Mouse (Mus musculus): Measurements from ENCODE around the gene Nfrkb.

The Nfrkb gene

DNA sequence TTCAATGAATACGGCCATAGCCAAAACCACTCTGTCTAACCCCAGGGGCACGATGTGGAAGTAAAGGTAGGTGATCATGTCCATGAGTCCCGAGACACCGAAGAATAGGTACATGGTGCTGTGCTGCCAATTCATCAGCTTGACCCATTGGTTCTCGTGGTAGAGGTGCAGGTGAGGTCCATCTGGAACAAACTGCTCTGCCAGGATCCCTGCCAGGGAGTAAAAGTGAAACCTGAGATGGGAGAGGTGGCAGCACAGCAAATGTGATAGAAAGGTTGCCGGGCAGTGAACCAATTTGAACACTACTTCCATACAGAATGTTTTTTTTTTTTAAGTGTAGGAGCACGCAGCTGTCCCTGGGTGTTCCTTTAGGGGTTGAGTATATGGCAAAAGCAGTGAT, 43.0 kb downstream of the Nfrkb start:
- no peak for DNase-seq (ENCODE audit: low spot score)

DNA sequence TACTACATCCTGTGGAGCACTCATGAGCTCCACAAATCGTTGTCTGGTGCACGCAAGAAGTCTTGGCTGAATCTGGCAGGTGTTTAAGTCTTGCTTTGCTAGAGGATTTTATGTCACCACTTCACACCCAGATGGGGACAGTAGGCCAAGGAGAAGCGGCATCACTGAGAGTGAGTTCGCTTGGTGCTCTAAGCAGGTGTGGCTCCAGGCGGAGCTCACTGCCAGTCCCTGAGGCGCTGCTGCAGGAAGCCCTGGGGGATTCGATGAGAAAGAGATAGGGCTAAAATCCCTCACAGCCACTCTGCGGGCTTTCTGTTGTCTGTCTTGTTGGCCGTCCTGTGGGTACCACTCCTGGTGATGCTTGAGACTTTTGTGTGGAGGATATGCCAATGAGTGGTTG, 44.0 kb downstream of the Nfrkb start:
- DNase-seq (ENCODE audit: low spot score): no peak

DNA sequence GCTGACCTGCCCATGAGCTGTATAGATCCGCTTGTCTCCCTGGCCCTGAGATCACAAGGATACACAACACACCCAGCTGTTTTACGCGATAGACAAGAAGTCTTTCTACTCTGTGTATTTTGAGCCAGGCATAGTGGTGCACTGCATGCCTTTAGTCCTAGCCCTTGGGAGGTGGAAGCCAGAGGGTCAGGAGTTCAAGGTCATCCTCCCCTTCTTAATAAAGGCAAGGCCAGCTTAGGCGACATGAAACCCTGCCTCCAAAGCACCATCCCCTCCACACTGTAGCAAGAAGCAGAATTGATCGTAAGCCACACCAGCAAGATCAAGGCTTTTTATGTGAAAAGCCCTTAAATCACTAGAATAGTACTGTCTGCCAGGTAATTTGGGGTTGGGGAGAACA, 45.8 kb downstream of the Nfrkb start:
- no peak for DNase-seq (ENCODE audit: low spot score)

DNA sequence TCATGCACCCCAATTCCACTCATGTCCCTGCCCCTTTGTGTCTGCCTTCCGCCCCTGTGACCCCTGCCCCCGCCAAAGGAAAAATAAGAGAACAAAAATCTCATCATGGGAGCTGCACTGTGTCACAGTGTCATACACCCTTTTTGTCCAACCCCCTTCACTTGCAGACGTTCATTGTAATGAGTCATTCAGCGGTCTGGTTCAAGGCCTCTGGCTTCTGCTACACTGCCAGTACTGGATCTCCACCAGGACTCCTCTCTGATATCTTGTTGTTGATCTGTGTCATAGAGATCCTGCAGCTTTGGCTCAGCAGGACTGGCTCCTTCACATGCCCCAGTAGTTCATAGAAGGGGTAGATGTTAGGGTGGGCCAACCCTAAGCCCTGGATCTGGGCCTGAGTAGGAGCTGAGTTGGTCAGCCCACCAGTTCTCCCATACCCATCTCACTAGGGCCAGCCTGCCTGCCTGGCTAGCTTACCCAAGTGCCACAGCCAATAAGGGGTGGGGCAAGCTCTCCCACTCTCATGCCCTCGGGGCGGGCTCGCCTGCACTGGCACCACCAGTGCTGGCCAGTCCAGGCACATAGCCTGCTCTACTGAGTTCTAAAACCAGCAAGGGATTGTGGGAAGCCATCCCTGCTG, 46.5 kb downstream of the Nfrkb start:
- no peak for DNase-seq (ENCODE audit: low spot score)

DNA sequence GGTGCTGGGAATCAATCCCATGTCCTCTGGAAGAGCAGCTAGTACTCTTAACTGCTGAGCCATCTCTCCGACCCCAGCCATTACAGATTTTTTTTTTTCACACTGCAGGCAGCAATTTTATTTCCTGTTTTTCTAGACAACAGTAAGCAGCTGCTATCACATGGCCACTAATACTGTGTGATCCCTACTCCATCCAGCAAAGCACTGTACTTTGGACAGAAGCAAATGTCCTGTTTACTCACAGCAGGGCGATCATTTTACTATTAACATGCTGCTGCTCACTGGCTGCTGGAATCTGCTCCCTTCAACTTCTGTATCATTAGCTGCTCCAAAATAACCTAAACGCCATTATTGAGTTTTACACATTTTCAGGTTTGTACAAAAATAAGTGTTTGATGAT, 47.4 kb downstream of the Nfrkb start:
- DNase-seq (ENCODE audit: low spot score): no peak

DNA sequence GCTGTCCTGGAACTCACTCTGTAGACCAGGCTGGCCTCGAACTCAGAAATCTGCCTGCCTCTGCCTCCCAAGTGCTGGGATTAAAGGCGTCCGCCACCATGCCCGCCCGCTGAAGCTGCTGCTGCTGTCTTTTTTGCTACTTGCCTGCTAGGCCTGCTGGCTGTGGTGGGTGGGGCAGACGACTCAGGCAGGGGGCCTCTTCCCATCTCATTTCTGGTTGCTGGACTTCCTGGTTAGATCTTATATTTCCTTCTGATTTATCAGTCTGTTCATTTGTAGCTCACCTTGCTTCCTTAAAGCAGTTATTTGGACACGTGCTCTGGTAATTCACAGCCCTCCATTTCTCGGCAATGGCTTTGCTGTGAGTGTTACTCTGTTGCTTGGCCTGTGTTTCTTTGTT, 49.4 kb downstream of the Nfrkb start:
- DNase-seq (ENCODE audit: low spot score): no peak

DNA sequence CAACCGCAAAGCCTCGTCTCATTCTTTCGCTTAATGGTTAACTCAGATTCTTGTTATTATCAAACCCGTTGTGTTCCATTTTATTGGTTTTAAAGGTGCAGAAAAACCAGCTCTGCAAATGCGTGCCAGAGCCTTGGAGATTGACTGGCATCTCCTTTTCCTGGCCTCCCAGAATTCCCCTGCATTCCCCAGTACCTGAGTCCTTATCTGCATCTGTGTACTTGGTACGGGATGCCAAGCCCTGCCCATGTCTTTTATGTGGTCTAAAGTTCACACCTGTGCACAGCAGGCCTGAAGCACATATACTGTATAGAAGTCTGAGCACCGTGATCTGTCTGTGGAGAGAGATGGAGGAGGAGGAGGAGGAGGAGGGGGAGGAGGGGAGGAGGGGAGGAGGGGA, 51.9 kb downstream of the Nfrkb start:
- no peak for DNase-seq (ENCODE audit: low spot score)

DNA sequence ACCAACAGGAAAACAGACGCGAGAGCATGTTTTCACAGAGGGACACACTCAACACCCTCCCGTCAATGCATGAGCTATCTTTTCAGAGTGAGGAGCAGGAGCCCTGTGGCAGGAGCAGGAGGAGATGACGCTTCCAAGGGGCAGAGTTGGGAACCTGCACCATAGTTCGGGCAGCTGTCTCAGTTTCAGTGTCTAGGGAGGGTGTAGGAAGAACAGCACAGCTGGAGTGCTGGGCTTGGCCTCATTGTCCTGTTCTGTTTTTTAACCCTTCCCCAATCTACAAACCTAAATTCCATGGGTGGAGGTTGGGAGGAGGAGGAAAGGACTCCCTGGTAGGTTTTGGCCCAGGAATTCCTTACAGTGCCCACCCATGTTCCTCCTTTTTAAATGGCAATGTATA, 52.8 kb downstream of the Nfrkb start:
- no peak for DNase-seq (ENCODE audit: low spot score)

DNA sequence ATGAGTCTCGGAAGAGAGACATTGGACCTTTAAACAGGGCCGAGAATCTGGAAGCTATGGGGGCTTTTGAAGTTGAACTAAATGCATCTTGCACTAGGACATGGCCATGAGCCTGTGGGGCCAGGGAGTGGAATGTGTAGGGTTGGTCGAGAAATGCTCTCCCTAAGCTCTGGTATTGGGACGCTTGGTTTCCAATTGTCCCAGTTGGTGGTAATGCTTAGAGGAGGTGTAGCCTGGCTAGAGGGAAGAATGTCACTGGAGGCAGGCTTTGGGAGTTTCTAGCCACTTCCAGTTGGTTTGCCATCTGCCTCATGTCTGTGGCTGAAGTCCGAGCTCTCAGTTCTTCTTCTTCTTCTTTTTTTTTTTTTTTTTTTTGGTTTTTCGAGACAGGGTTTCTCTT, 53.3 kb downstream of the Nfrkb start:
- no peak for DNase-seq (ENCODE audit: low spot score)

DNA sequence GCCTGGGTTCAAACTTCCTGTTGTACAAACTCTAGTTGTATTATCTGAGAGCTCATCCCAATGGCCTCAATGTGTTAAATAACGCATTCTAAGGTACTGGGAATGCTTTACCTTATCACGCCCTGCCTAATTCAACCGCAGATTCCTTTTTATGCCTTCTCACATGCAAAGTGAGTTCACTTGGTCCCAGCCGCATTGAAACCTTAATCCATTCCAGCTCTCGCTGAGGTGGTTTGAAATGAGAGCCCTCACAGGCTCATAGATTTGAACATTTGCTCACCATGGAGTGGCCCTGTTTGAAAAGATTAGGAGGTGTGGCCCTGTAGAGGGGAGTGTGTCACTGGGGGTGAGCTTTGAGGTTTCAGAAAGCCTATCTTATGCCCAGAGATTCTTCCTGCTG, 54.4 kb downstream of the Nfrkb start:
- no peak for DNase-seq (ENCODE audit: low spot score)

DNA sequence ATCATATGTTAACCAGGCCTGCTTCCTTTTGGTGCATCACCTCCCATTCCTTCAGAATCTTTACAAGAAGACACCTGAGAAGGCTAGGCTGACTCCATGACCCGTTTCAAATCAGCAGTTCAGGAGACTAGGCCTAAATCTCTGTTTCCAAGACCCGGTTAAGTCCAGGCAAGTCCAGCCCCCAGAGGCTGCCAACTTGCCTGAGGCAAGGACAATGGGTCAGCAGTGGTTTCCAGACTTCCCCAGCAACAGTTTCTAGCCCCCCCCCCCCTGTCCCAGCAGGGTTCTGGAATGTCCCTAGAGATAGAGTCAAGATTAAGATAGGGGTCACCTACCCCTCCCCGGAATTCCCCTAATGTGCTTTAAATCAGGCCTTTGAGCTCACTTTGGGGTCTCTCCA, 55.5 kb downstream of the Nfrkb start:
- no peak for DNase-seq (ENCODE audit: low spot score)

DNA sequence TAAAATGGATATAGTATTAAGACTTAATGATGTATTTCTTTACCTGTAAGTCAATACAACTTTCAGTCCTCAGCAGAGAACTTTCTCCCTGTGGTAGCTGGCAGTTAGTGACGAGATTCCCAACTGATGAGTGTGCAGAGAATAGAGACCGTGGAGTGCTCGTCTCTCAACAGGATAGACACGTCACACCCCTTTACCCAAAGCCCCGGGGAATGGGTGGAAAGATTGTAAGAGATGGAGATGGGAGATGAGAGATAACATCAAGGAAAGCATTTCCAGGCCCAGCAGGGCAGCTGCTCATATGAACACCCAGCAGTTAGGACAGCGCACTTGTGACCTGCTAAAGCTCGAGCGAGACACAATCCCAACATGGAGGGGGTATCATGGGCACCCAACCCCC, 58.2 kb downstream of the Nfrkb start:
- DNase-seq (ENCODE audit: low spot score): no peak

DNA sequence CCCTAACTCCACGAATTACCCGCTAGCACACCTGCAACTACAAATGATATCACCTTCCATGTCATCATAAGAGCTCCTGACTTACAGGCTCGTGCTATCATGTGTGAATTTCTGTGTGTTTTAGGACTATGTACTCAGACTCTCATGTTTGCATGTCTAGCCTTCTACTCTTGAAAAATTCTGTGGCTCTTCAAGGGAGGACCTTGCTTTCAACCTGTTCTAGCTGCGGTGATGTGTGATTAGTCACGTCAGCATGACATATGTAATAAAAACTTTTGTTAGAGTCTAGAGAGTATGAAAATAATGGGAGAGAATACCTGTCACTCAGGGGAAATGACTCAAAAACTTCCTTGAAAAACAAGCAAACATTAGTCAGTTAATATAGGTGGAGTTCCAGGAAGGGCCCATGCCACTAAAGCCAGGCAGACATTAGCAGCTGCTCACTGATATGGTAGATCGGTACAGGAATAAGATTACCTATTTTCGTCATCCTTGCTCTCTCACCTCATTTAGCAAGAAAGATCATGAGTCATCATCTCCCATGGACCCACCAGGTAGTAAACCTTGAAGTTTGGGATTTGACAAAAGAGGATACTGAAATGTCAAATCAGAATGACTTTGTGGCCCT, 63.3 kb downstream of the Nfrkb start:
- DNase-seq (ENCODE audit: low spot score): no peak

DNA sequence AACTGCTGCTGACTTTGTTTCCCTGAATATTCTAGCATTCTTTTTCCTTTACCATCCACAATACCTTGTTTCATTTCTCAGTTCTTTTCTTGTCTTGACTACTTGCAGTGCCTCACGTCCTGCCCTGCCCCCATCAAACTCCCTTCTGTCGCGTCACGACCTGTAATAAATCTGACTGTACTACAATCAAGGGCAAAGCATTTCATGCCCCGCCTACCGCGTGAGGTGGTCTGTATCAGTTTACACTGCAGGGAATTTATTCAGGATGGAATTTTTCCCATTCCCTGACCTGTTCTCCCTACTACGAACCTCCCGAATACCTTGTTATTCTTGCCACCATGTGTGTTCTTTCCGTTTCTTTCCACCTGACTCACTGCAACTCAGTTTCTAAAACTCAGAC, 66.2 kb downstream of the Nfrkb start:
- no peak for DNase-seq (ENCODE audit: low spot score)

DNA sequence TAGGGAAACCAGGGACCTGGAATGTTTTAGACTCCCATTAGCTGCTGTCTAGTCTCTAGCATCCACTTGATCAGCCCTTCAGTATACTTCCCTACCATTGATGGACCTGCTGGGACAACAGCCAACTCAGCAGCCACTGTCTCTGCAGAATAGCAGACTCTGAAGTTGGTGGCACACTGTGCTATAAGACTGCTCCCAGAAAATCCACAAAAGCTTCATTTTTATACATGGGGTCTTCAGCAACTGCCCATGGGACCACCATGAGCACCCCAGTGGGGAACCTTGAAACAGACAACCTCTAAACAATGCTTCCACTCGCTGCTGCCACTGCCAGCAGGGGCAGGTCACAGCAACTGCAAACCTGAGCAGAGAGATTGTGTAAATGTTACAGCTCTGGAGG, 68.4 kb downstream of the Nfrkb start:
- no peak for DNase-seq (ENCODE audit: low spot score)

DNA sequence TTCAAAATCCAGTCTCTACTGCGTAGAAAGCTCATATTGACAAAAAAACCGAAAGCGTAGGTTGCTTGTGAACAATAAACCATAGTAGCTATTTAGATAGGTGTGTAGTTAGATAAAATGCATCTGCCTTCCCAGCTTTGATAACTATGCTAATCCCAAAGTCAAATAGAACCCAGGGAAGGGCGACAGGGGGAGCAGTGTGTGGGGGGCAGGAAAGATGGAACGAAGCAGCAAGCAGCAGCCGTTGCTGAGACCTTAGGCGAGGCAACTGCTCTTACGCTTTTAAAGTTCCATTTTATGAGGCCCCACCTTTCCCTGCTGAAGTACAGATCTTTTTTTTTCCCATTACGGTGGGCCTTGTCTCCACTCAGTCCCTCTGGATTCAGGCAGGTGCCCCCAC, 77.2 kb downstream of the Nfrkb start:
- DNase-seq (ENCODE audit: low spot score): no peak

DNA sequence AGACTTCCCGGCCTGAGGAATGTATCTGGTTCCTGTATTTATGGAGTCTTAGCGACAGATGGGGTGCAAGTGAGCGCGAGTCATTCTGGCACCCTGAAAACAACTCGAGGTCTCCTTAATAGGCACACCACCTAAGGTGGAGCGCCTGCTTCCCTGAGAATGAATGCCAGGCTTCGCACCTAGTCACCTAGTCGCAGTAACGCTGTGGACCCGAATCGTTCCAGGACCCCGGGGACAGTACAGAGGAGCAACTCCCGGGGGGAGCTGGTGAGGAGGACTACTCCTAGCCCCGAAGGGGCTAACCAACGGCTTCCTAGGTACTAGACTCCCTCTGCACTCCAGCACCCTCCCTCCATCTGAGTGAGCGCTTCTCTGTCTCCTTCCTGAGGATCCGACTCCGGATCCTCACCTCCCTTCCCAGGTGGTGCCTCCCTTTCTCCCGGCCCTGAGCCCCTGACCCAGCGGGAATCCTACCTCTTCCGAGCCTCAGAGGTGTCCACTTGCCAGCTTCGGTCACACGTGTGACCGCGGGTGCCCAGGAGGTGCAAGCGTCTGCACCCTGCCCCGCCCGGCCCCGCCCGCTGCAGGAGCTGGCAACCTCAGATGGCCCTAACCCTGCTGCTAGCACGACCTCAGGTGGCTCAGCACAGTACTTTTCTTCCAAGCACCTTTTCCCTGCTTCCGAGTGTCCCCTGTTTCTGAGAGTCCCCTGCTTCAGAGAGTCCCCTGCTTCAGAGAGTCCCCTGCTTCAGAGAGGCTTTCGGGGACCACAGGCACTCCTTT, 77.9 kb downstream of the Nfrkb start, which contains the start of gene Tmem45b:
TSS of gene Tmem45b (minus strand) at position 771 of the 783 bp plus-strand sequence.
- no peak for DNase-seq (ENCODE audit: low spot score)
